Mouse (Mus musculus) heart, embryonic 11.5 days (tissue): ENCODE measurements around the gene Ppp1r1b. TPM values are rescaled to one million over a fixed set of nuclear protein-coding genes. Genes with fewer than 3 reads are reported as not detected.

Experiments
- ATAC-seq: fragments of 200-750 bp; cut with Nextera tagmentation; replicated peaks from 2 replicates; pipeline ENCODE4 v1.8.0; 2017; ENCODE audit warnings: moderate library complexity; ENCODE audit not compliant: insufficient number of reproducible peaks, low FRiP score, low TSS enrichment
- H3K27ac ChIP-seq: fragments of 300-500 bp; sonication (generic); 2 replicates; pipeline ENCODE4 v1.5.1; 2014; ENCODE audit warnings: mild to moderate bottlenecking, low read depth, low read length
- H3K27me3 ChIP-seq: fragments of 300-500 bp; sonication (generic); 2 replicates; pipeline ENCODE4 v1.6.1; 2014; ENCODE audit warnings: mild to moderate bottlenecking, low read length, mixed read lengths; ENCODE audit not compliant: control insufficient read depth, insufficient read depth
- H3K36me3 ChIP-seq: fragments of 300-500 bp; sonication (generic); 2 replicates; pipeline ENCODE4 v1.6.1; 2014; ENCODE audit warnings: mild to moderate bottlenecking, low read length, moderate library complexity, mixed read lengths; ENCODE audit not compliant: control insufficient read depth, insufficient read depth
- H3K4me1 ChIP-seq: fragments of 300-500 bp; sonication (generic); 2 replicates; pipeline ENCODE4 v1.6.1; 2014; ENCODE audit warnings: low read length; ENCODE audit not compliant: control insufficient read depth, insufficient read depth
- H3K4me2 ChIP-seq: fragments of 300-500 bp; sonication (generic); 2 replicates; pipeline ENCODE4 v1.6.1; 2014; ENCODE audit warnings: mild to moderate bottlenecking, moderate library complexity
- H3K4me3 ChIP-seq: fragments of 300-500 bp; sonication (generic); 2 replicates; pipeline ENCODE4 v1.5.1; 2014; ENCODE audit warnings: low read depth, low read length
- H3K9ac ChIP-seq: fragments of 300-500 bp; sonication (generic); 2 replicates; pipeline ENCODE4 v1.6.1; 2014; ENCODE audit warnings: mild to moderate bottlenecking, low read depth, low read length, moderate library complexity
- H3K9me3 ChIP-seq: fragments of 300-500 bp; sonication (generic); replicated peaks from 2 replicates; pipeline ENCODE4 v1.6.1; 2016; ENCODE audit warnings: low read length; ENCODE audit not compliant: control insufficient read depth
- WGBS: fragments of 180-500 bp; shearing (Covaris S2); extraction: QIAGEN DNeasy Blood & Tissue Kit; methylation state at CpG from one replicate; pipeline ENCODE4 v1.1.7; 2014; ENCODE audit not compliant: insufficient replicate concordance; 5-methylcytosine and 5-hydroxymethylcytosine counted together
- polyA plus RNA-seq: library from polyadenylated mRNA; unstranded; fragments of >200 nt; fragmentation: Nextera tagmentation; extraction: Ambion mirVana; gene quantifications from 2 replicates; pipeline ENCODE4 v1.2.1, GENCODE M21; 2014

Ppp1r1b gene
- polyA plus RNA-seq, 1 experiment from 2014 or later: 13.6 TPM

- Histone ChIP-seq H3K9ac (peak overlapping the region; percentile 70; the same call in 1 of the 2 replicates), H3K27me3 (peaks cover 83% of the 10 kb centered on the region), H3K4me1 (peaks cover 8% of the 10 kb centered on the region; the same call in 1 of the 2 replicates), H3K36me3 (no peaks in the 10 kb centered on the region), H3K27ac (no peak overlapping the region), H3K9me3 (no peaks in the 10 kb centered on the region), H3K4me2 (peak overlapping the region; percentile 89), H3K4me3 (peak overlapping the region; percentile 51)
- WGBS: 5% methylated on average over 9 of the region's 9 CpGs
- no peak for ATAC-seq
Observed at GRCm38 (mm10) chr11:98349308-98349707, 1.1 kb downstream of the Ppp1r1b start.

GRCm38 (mm10) chr11:98352272-98352990, 4.2 kb downstream of the Ppp1r1b start:
- Histone ChIP-seq H3K4me1 (peaks cover 19% of the 10 kb centered on the region), H3K27me3 (peaks cover 69% of the 10 kb centered on the region), H3K4me3 (no peak overlapping the region), H3K36me3 (no peaks in the 10 kb centered on the region), H3K4me2 (no peak overlapping the region), H3K9ac (no peak overlapping the region), H3K27ac (no peak overlapping the region), H3K9me3 (no peaks in the 10 kb centered on the region)
- WGBS: 74% methylated on average over 18 of the region's 18 CpGs
- no peak for ATAC-seq

GRCm38 (mm10) chr11:98353651-98354211, 5.5 kb downstream of the Ppp1r1b start:
- no peak overlapping the region for H3K4me3 ChIP-seq
- no peaks in the 10 kb centered on the region for H3K9me3 ChIP-seq
- peaks cover 58% of the 10 kb centered on the region for H3K27me3 ChIP-seq
- H3K36me3 ChIP-seq: no peaks in the 10 kb centered on the region
- no peak overlapping the region for H3K27ac ChIP-seq
- H3K4me2 ChIP-seq: no peak overlapping the region
- peaks cover 16% of the 10 kb centered on the region for H3K4me1 ChIP-seq
- 31% methylated on average over 8 of the region's 8 CpGs for WGBS
- ATAC-seq: no peak
- no peak overlapping the region for H3K9ac ChIP-seq

GRCm38 (mm10) chr11:98354445-98354844, 6.2 kb downstream of the Ppp1r1b start:
- Histone ChIP-seq H3K36me3 (no peaks in the 10 kb centered on the region), H3K27ac (no peak overlapping the region), H3K9ac (no peak overlapping the region), H3K9me3 (no peaks in the 10 kb centered on the region), H3K4me2 (no peak overlapping the region), H3K4me3 (no peak overlapping the region), H3K27me3 (peaks cover 50% of the 10 kb centered on the region), H3K4me1 (peaks cover 22% of the 10 kb centered on the region)
- 62% methylated on average over 14 of the region's 14 CpGs for WGBS
- no peak for ATAC-seq

GRCm38 (mm10) chr11:98355732-98356299, 7.6 kb downstream of the Ppp1r1b start:
- H3K4me1 ChIP-seq: peaks cover 28% of the 10 kb centered on the region
- peaks cover 38% of the 10 kb centered on the region for H3K27me3 ChIP-seq
- no peaks in the 10 kb centered on the region for H3K36me3 ChIP-seq
- ATAC-seq: no peak
- no peak overlapping the region for H3K27ac ChIP-seq
- no peaks in the 10 kb centered on the region for H3K9me3 ChIP-seq
- no peak overlapping the region for H3K4me3 ChIP-seq
- H3K9ac ChIP-seq: no peak overlapping the region
- H3K4me2 ChIP-seq: no peak overlapping the region
- 8% methylated on average over 6 of the region's 6 CpGs for WGBS

GRCm38 (mm10) chr11:98356625-98357394, 8.6 kb downstream of the Ppp1r1b start:
- H3K4me2 ChIP-seq: peak overlapping the region; percentile 80
- 71% methylated on average over 7 of the region's 7 CpGs for WGBS
- peaks cover 35% of the 10 kb centered on the region for H3K4me1 ChIP-seq
- H3K27ac ChIP-seq: peak overlapping the region; percentile 84
- no peaks in the 10 kb centered on the region for H3K9me3 ChIP-seq
- H3K9ac ChIP-seq: peak overlapping the region; percentile 89; the same call in 1 of the 2 replicates
- no peak for ATAC-seq
- peaks cover 29% of the 10 kb centered on the region for H3K27me3 ChIP-seq
- H3K4me3 ChIP-seq: no peak overlapping the region
- no peaks in the 10 kb centered on the region for H3K36me3 ChIP-seq

GRCm38 (mm10) chr11:98357396-98358160, 9.4 kb downstream of the Ppp1r1b start:
- ATAC-seq: peak; percentile 11; the same call in 1 of the 2 replicates
- Histone ChIP-seq H3K27me3 (peaks cover 21% of the 10 kb centered on the region), H3K4me1 (peaks cover 35% of the 10 kb centered on the region), H3K9me3 (no peaks in the 10 kb centered on the region), H3K4me2 (peak overlapping the region; percentile 80), H3K36me3 (no peaks in the 10 kb centered on the region), H3K9ac (peak overlapping the region; percentile 89), H3K27ac (peak overlapping the region; percentile 84), H3K4me3 (peak overlapping the region; percentile 85)
- WGBS: 11% methylated on average over 13 of the region's 13 CpGs
